Mouse (Mus musculus) MEL (cell line): ENCODE measurements around the gene Acvr1. TPM values are rescaled to one million over a fixed set of nuclear protein-coding genes. Genes with fewer than 3 reads are reported as not detected.

Experiments used
- DNase-seq: peaks from one replicate; pipeline ENCODE4 v3.0.0; 2011; ENCODE audit warnings: low read depth, low spot score
- H3K27ac ChIP-seq: 2 replicates; pipeline ENCODE4 v1.5.1; 2012; ENCODE audit warnings: low read depth, mild to moderate bottlenecking, control low read depth, low read length, moderate library complexity; ENCODE audit not compliant: control insufficient read depth
- H3K27me3 ChIP-seq, 2 experiments: fragments of 150-350 bp in 1 of 2; sonication (generic) in 1 of 2; 2 replicates each; pipeline ENCODE4 v1.6.1; 2012; ENCODE audit warnings: low read length in 2 of 2, mild to moderate bottlenecking in 2 of 2, improper control_type of control experiment in 1 of 2, moderate library complexity in 1 of 2; ENCODE audit not compliant: insufficient read depth in 2 of 2, control insufficient read depth in 1 of 2
- H3K36me3 ChIP-seq, 2 experiments: 2 replicates each; pipeline ENCODE4 v1.6.1; 2012 to 2014; ENCODE audit warnings: low read length in 2 of 2, improper control_type of control experiment in 1 of 2, inconsistent platforms in 1 of 2, mild to moderate bottlenecking in 1 of 2; ENCODE audit not compliant: insufficient read depth in 2 of 2, control insufficient read depth in 1 of 2
- H3K4me1 ChIP-seq, 2 experiments: fragments of 150-350 bp in 1 of 2; sonication (generic) in 1 of 2; 2 replicates each; pipeline ENCODE4 v1.6.1; 2012; ENCODE audit warnings: low read length in 2 of 2, improper control_type of control experiment in 1 of 2, mild to moderate bottlenecking in 1 of 2; ENCODE audit not compliant: insufficient read depth in 2 of 2, control insufficient read depth in 1 of 2
- H3K4me3 ChIP-seq, 2 experiments: fragments of 150-350 bp in 1 of 2; sonication (generic) in 1 of 2; 2 replicates each; pipeline ENCODE4 v1.5.1; 2012; ENCODE audit warnings: low read depth in 2 of 2, low read length in 2 of 2, mild to moderate bottlenecking in 2 of 2, moderate library complexity in 2 of 2, control low read depth in 1 of 2, improper control_type of control experiment in 1 of 2; ENCODE audit not compliant: control insufficient read depth in 1 of 2, insufficient read depth in 1 of 2
- H3K79me2 ChIP-seq: 2 replicates; pipeline ENCODE4 v1.6.1; 2012; ENCODE audit warnings: mild to moderate bottlenecking, low read length, moderate library complexity; ENCODE audit not compliant: control insufficient read depth, poor library complexity, insufficient read depth
- H3K9ac ChIP-seq: 2 replicates; pipeline ENCODE4 v1.6.1; 2012; ENCODE audit warnings: low read depth, mild to moderate bottlenecking, control low read depth, low read length, moderate library complexity; ENCODE audit not compliant: control insufficient read depth, poor library complexity, severe bottlenecking
- H3K9me3 ChIP-seq: fragments of 150-350 bp; sonication (generic); replicated peaks from 2 replicates; pipeline ENCODE4 v1.6.1; 2012; ENCODE audit warnings: mild to moderate bottlenecking, low read length, improper control_type of control experiment, moderate library complexity; ENCODE audit not compliant: insufficient read depth
- CHD2 ChIP-seq: IDR thresholded peaks from 2 replicates; pipeline ENCODE4 v1.6.1; 2011; ENCODE audit warnings: low read length, improper control_type of control experiment
- CTCF ChIP-seq, 3 experiments: IDR thresholded peaks in 2 of 3; conservative IDR thresholded peaks in 1 of 3; 2 replicates each; pipeline ENCODE4 v1.5.1; 2011 to 2012; ENCODE audit warnings: low read length in 3 of 3, low read depth in 2 of 3, mild to moderate bottlenecking in 2 of 3, improper control_type of control experiment in 1 of 3, inconsistent platforms in 1 of 3, mixed read lengths in 1 of 3, moderate library complexity in 1 of 3; ENCODE audit not compliant: control insufficient read depth in 1 of 3, insufficient read depth in 1 of 3, poor library complexity in 1 of 3, severe bottlenecking in 1 of 3
- E2F4 ChIP-seq: IDR thresholded peaks from 2 replicates; pipeline ENCODE4 v1.6.1; 2011; ENCODE audit warnings: low read depth, low read length, improper control_type of control experiment, borderline replicate concordance
- ELF1 ChIP-seq: IDR thresholded peaks from 2 replicates; pipeline ENCODE4 v1.6.1; 2014; ENCODE audit warnings: low read depth, mild to moderate bottlenecking, inconsistent platforms, low read length, improper control_type of control experiment, moderate library complexity
- GABPA ChIP-seq: IDR thresholded peaks from 2 replicates; pipeline ENCODE4 v1.6.1; 2012; ENCODE audit warnings: low read depth, mild to moderate bottlenecking, inconsistent platforms, low read length, improper control_type of control experiment, moderate library complexity
- HCFC1 ChIP-seq: IDR thresholded peaks from 2 replicates; pipeline ENCODE4 v1.6.1; 2012; ENCODE audit warnings: low read depth, mild to moderate bottlenecking, inconsistent platforms, low read length, improper control_type of control experiment, moderate library complexity
- KAT2A ChIP-seq: conservative IDR thresholded peaks from 2 replicates; pipeline ENCODE4 v1.6.1; 2012; ENCODE audit warnings: low read depth, low read length, improper control_type of control experiment, inconsistent platforms
- MAZ ChIP-seq: IDR thresholded peaks from 2 replicates; pipeline ENCODE4 v1.6.1; 2012; ENCODE audit warnings: low read depth, mild to moderate bottlenecking, inconsistent platforms, low read length, improper control_type of control experiment
- MEF2A ChIP-seq: IDR thresholded peaks from 2 replicates; pipeline ENCODE4 v1.6.1; 2014; ENCODE audit warnings: low read depth, mild to moderate bottlenecking, inconsistent platforms, low read length, improper control_type of control experiment; ENCODE audit not compliant: poor library complexity, insufficient replicate concordance, severe bottlenecking; ENCODE audit errors: extremely low read depth
- MYB ChIP-seq: IDR thresholded peaks from 2 replicates; pipeline ENCODE4 v1.6.1; 2011; ENCODE audit warnings: mild to moderate bottlenecking, low read depth, low read length, improper control_type of control experiment
- NELFE ChIP-seq: IDR thresholded peaks from 2 replicates; pipeline ENCODE4 v1.6.1; 2011; ENCODE audit warnings: low read depth, low read length, improper control_type of control experiment
- NRF1 ChIP-seq: IDR thresholded peaks from 2 replicates; pipeline ENCODE4 v1.6.1; 2014; ENCODE audit warnings: low read depth, mild to moderate bottlenecking, inconsistent platforms, low read length, improper control_type of control experiment, moderate library complexity; ENCODE audit not compliant: poor library complexity, insufficient read depth, severe bottlenecking
- POLR2A ChIP-seq, 2 experiments: IDR thresholded peaks; 2 replicates each; pipeline ENCODE4 v1.6.1; 2011 to 2012; ENCODE audit warnings: low read length in 2 of 2, mild to moderate bottlenecking in 2 of 2, control low read depth in 1 of 2, improper control_type of control experiment in 1 of 2, low read depth in 1 of 2, moderate library complexity in 1 of 2; ENCODE audit not compliant: control insufficient read depth in 1 of 2, insufficient read depth in 1 of 2, poor library complexity in 1 of 2
- POLR2AphosphoS2 ChIP-seq: IDR thresholded peaks from 2 replicates; pipeline ENCODE4 v1.6.1; 2011; ENCODE audit warnings: low read length, improper control_type of control experiment
- RAD21 ChIP-seq: IDR thresholded peaks from 2 replicates; pipeline ENCODE4 v1.6.1; 2011; ENCODE audit warnings: mild to moderate bottlenecking, low read depth, low read length, improper control_type of control experiment
- RCOR1 ChIP-seq: IDR thresholded peaks from 2 replicates; pipeline ENCODE4 v1.6.1; 2012; ENCODE audit warnings: low read depth, mild to moderate bottlenecking, inconsistent platforms, low read length, improper control_type of control experiment
- SIN3A ChIP-seq: IDR thresholded peaks from 2 replicates; pipeline ENCODE4 v1.6.1; 2012; ENCODE audit warnings: low read length, improper control_type of control experiment, inconsistent platforms
- USF1 ChIP-seq: IDR thresholded peaks from 2 replicates; pipeline ENCODE4 v1.6.1; 2014; ENCODE audit warnings: low read depth, mild to moderate bottlenecking, inconsistent platforms, low read length, improper control_type of control experiment, moderate library complexity
- USF2 ChIP-seq, 2 experiments: IDR thresholded peaks; 2 replicates each; pipeline ENCODE4 v1.6.1; 2011 to 2012; ENCODE audit warnings: improper control_type of control experiment in 2 of 2, low read length in 2 of 2, borderline replicate concordance in 1 of 2, inconsistent platforms in 1 of 2, low read depth in 1 of 2, mild to moderate bottlenecking in 1 of 2; ENCODE audit not compliant: insufficient read depth in 1 of 2
- polyA plus RNA-seq, 2 experiments: library from polyadenylated mRNA; stranded (reverse) in 1 of 2; unstranded in 1 of 2; fragments of >175 nt in 1 of 2; fragments of >200 nt in 1 of 2; gene quantifications; 2 replicates each; pipeline versions ENCODE4 v1.2.1 to v1.2.4; 2012; ENCODE audit warnings: low replicate concordance in 2 of 2, low read depth in 1 of 2; ENCODE audit not compliant: insufficient read length in 2 of 2, insufficient read depth in 1 of 2, missing spikeins in 1 of 2
- total RNA-seq: library from RNA; depleted of rRNA; stranded (reverse); fragments of 300-350 nt; gene quantifications from 2 replicates; pipeline ENCODE4 v1.2.3, GENCODE M21; 2012

The Acvr1 gene
- total and polyA plus RNA-seq, 3 experiments: not detected

GRCm38 (mm10) chr2:58458820-58459371, 108.1 kb downstream of the Acvr1 start:
- no peak for DNase-seq
- H3K36me3 ChIP-seq: no peaks in the 10 kb centered on the region
- no peak overlapping the region for H3K4me3 ChIP-seq
- H3K9ac ChIP-seq: no peak overlapping the region
- no peaks in the 10 kb centered on the region for H3K4me1 ChIP-seq
- no peak overlapping the region for H3K27ac ChIP-seq
- TF ChIP-seq USF2 (IDR thresholded peaks at IDR 0.05; ENCODE audit: borderline replicate concordance in 1 of 2, insufficient read depth in 1 of 2, low read depth in 1 of 2, low read length in 2 of 2): no peak
- TF ChIP-seq MAZ: no peak
- TF ChIP-seq E2F4: no peak
- no peak for TF ChIP-seq GABPA
- TF ChIP-seq CTCF (IDR thresholded peaks at IDR 0.05 in 2 of 3, conservative IDR thresholded peaks at IDR 0.05 in 1 of 3; ENCODE audit: control insufficient read depth in 1 of 3, insufficient read depth in 1 of 3, low read depth in 2 of 3, low read length in 3 of 3, poor library complexity in 1 of 3, severe bottlenecking in 1 of 3): peak in 2 of 3 experiments; percentile 8 to 30; a peak in 3 of 6 replicates
- no peak for TF ChIP-seq RAD21
- no peaks in the 10 kb centered on the region for H3K79me2 ChIP-seq
- H3K27me3 ChIP-seq: no peaks in the 10 kb centered on the region
- no peaks in the 10 kb centered on the region for H3K9me3 ChIP-seq

DNA sequence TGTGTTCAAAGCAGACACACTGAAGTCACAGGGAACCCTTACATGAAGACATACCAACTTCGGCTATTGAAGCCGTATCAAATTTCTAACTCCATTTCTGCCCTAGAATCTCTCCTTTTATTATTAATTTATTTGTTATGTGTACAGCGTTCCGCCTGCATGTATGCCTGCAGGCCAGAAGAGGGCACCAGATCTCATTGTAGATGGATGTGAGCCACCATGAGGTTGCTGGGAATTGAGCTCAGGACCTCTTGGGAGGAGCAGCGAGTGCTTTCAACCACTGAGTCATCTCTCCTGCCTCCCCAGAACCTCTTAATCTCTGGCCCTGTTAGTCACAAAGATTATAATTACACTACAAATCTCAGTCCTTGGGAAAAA, 109.5 kb downstream of the Acvr1 start:
- Histone ChIP-seq H3K27ac (no peak overlapping the region), H3K36me3 (no peaks in the 10 kb centered on the region), H3K79me2 (no peaks in the 10 kb centered on the region), H3K4me3 (no peak overlapping the region), H3K4me1 (no peaks in the 10 kb centered on the region), H3K27me3 (no peaks in the 10 kb centered on the region), H3K9ac (no peak overlapping the region), H3K9me3 (no peaks in the 10 kb centered on the region)
- DNase-seq: peak; percentile 1
- TF ChIP-seq CHD2 (no peak), MYB (no peak), POLR2A (IDR thresholded peaks at IDR 0.05; ENCODE audit: control insufficient read depth in 1 of 2, insufficient read depth in 1 of 2, low read depth in 1 of 2, low read length in 2 of 2, poor library complexity in 1 of 2) (no peak), NELFE (no peak), KAT2A (no peak), POLR2AphosphoS2 (no peak), RAD21 (no peak), RCOR1 (no peak), USF1 (no peak), E2F4 (no peak), NRF1 (no peak), ELF1 (no peak), MAZ (no peak), HCFC1 (no peak), GABPA (no peak), SIN3A (no peak), MEF2A (no peak)
